Mouse (Mus musculus): ENCODE measurements at regions not wholly inside any gene's neighbourhood (a gene's known extent, or its start where the extent isn't known, plus 50 kb on each side); places are given as distances from the start of the nearest gene placed in this dataset.
"Not testable (repeated sequence)": the region's sequence is repeated elsewhere in the genome, so short reads cannot be mapped to it uniquely, and the experiment has no call there.

DNA sequence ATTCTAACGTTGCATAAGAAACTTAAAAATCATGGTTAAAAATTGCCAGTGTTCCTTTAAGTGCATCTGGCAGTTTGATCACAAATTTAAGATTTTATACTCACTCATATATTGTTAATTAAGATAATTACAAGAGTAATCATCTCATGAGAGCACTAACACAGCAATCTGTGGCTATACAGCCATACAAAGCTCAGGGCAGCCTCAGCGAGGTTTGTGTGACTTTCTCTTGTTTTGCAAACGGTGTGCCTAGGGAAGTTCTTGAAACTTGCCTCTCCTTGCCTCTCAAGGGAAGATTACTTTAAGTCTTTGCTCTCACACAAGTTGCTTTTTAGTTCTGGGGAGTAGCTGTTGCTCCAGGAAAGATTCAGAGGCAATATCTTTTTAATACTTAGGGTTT, 58.1 kb upstream of the Slc1a4 start:
- no peak for DNase-seq (ENCODE audit: low spot score)

- not testable (repeated sequence) for DNase-seq (ENCODE audit: low spot score)
Measured at GRCm38 (mm10) chr11:20393302-20393701, 60.8 kb upstream of the Slc1a4 start.

DNA sequence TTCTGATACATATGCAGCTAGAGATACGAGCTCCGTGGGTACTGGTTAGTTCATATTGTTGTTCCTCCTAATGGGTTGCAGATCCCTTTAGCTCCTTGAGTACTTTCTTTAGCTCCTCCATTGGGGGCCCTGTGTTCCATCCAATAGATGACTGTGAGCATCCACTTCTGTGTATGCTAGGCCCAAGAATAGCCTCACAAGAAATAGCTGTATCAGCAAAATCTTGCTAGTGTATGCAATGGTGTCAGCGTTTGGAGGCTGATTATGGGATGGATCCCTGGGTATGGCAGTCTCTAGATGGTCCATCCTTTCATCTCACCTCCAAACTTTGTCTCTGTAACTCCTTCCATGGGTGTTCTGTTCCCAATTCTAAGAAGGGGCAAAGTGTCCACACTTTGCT, 61.3 kb upstream of the Slc1a4 start:
- not testable (repeated sequence) for DNase-seq (ENCODE audit: low spot score)

DNA sequence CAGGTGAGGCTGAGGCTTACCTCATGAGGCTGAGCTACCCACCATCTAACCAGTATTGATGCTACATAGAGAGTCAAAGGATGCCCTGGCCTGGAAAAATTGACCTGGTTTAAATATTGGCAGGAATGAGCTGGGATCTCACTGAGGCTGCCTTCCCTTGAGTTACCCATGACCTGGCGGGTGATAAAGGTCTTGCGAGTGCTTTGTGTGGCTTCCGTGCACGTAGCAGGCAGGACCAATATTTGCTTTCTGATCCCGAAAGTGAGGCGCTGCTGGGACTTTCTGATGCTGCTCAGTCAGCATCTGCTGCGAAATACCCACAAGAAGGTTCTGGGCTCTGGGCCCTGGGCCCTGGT, 63.3 kb upstream of the Slc1a4 start:
- no peak for DNase-seq (ENCODE audit: low spot score)

GRCm38 (mm10) chr11:20396204-20396848, 63.8 kb upstream of the Slc1a4 start:
- no peak for DNase-seq (ENCODE audit: low spot score)

GRCm38 (mm10) chr11:20396884-20397283, 64.4 kb upstream of the Slc1a4 start:
- DNase-seq (ENCODE audit: low spot score): no peak

DNA sequence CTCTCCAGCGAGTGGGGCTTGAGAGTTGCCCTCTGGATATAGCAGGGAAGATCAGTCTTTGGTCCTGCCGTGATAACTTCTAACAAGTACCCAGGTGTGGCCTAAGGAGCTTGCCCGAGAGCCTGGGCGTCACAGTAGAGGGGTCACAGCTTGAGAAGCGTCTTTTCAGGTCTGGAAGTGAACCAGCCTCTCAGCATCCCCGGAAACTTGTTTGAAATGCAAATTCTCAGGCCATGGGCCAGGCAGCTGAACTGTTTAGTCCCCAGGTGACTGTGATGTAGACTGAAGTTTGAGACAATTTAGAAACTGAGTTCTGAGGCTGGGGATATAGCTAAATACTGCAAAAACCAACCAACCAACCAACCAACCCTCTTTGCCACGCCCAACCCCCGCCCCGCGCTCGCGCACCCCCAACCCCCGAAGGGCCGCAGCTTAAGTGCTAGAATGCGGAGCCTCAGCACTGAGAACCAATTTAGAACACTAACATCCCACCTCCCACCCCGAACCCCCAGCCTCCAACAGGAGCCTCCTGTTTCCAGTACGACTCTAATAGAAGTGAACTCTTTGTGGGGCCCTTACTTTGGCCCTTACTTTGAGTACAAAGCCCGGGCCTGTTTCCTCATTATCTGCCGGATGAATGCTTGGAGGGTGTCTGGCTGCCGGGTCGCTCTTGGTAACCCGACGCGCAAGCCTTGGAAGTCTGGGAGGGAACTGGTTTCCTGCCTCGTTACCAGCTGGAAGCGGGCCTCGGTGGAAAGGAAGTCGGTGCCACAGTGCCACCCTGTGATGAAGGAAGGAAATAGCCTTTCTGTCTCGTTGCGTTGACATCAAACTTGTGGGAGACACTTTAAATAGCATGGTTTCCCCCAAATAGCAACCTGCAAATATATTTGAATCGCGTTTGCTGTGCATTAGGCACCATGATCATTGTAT, 68.1 kb upstream of the Slc1a4 start:
- peak; percentile 87 for DNase-seq (ENCODE audit: low spot score)

GRCm38 (mm10) chr11:20403456-20403855, 70.9 kb upstream of the Slc1a4 start:
- no peak for DNase-seq (ENCODE audit: low spot score)

DNA sequence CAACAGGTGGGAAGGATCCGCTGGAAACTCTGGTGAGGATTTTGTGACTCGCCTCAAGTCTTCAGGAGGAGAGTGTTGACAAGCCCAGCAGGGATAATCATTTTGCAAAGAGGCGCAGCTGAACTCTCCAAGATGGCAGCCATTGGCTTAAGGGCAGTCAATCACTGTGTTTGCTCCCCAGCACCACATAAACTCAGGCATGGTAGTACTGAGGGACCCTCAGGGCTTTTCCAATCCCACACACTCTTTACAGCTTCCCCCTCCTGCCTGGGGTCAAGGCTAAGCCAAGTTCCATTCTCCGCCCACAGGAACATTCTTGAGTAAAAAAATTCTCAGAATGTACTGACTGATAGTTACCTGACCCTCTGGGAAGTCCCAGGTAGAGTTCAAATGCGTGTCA, 72.0 kb upstream of the Slc1a4 start:
- DNase-seq (ENCODE audit: low spot score): no peak

- no peak for DNase-seq (ENCODE audit: low spot score)
Measured at GRCm38 (mm10) chr11:20418141-20418540, 85.6 kb upstream of the Slc1a4 start.

DNA sequence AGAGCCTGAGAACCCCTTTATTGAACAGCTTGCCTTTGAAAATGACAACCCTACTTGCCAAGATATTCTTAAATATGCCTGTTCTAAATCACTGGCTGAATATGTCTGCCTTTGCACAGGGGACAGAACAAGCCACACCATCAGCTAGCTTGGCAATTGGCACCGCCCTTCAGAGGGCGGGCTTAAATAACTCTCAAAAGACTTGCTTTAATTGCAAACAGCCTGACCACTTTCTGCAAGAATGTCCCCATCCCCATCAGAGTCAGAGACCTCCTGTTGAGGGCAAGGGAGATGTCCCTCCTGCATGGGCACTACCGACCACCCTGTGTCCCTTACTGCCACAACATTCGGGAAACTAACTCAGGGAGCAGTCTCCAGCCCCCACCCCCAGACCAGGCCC, 88.4 kb upstream of the Slc1a4 start:
- no peak for DNase-seq (ENCODE audit: low spot score)

DNA sequence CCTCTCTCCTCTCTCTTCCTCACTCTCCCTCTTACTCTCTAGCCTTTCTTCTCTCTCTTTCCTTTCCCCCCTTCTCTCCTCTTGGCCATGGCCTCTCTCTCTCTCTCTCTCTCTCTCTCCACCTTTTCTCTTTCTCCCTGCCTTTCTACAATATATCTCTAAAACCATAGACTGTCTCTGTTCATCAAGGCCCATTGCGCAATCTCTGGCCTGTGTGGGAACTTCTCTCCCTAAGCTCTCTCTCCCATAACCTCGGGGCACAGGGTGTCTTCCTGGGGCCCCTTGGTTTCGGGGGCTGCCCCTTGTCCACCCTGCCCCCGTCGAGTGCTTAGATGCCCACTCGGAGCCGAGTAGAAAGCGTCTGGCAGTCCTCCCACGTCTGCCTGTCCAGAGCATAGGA, 103.5 kb upstream of the Slc1a4 start:
- DNase-seq (ENCODE audit: low spot score): no peak

GRCm38 (mm10) chr11:20442476-20442875, 100.6 kb upstream of the Sertad2 start:
- DNase-seq (ENCODE audit: low spot score): no peak

- DNase-seq (ENCODE audit: low spot score): no peak
Measured at GRCm38 (mm10) chr11:20445061-20445902, 97.8 kb upstream of the Sertad2 start.

DNA sequence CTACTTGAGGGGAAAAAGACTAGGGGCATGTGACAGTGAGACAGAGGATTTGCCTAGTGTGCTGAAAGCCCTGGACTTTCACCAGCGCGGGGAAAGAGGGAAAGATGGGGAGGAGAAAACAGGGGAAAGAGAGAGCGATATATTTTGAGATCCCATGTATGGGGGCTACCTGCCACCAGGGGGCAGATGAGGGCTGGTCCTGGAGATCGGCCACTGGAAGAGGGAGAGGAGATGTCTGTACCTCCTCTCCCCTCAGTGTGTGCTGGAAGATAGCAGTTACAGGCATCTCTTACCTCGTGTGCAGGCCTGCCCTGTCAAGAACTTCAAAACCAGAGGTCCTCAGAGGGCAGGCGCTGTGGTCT, 97.2 kb upstream of the Sertad2 start:
- peak; percentile 89 for DNase-seq (ENCODE audit: low spot score)

GRCm38 (mm10) chr11:20452901-20453300, 90.2 kb upstream of the Sertad2 start:
- DNase-seq (ENCODE audit: low spot score): no peak

GRCm38 (mm10) chr11:20453786-20454185, 89.3 kb upstream of the Sertad2 start:
- DNase-seq (ENCODE audit: low spot score): no peak

DNA sequence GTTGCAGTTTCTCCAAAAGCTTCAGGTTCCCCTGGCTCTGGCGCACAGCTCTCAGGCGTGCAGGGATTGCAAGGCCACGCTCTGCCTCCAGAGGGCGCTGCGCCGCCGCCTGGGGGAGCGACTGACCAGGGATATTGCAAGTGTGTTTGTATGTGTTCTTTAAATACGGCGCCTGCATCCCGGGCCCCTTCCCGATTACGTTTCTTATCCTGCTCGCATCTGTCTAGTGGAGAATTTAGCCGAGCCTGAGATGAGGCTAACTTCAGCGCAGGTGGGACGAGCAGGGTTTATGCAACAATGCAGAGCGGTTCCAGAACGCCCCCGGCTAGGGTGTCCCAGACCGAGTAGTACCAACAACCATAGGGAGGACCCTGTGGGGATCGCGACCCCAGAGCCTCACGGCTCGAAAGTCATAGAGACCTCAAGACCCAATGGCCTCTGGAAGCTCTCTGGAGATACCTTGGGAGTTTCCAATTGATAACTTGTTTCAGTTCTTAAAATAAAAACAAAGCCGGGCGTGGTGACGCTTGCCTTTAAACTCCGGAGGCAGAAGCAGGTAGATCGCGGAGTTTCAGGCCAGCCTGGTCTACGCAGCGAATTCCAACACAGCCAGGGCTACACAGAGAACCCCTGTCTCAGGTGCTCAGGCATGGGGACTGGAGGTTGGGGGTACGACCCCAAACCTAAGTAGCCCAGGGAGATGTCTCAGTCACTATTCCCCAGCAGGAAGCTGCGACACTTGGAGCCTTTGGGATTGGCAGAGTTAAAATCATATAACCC, 87.8 kb upstream of the Sertad2 start:
- peak; percentile 93 for DNase-seq (ENCODE audit: low spot score)

GRCm38 (mm10) chr11:20455865-20456648, 87.0 kb upstream of the Sertad2 start:
- no peak for DNase-seq (ENCODE audit: low spot score)

GRCm38 (mm10) chr11:20459140-20459539, 83.9 kb upstream of the Sertad2 start:
- no peak for DNase-seq (ENCODE audit: low spot score)

DNA sequence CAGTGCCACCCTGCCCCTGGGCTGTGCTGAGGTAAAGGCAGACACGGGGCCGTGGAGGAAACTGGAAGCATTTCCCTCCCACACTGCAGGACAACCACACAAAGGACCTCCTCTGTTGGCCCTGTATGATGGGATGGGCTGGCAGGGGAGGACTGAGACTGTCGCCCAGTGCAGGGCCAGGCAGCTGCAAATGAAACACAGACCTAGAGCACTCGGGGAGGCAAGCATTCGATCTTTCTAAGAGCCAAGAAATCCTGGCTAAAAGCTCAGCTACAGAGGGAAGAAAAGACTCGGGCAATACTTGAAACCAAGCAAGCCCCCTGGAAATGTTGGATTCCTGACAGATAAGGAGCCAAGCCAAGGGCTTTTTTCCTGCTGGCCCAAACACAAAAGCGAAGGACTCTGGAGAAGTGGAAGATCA, 82.5 kb upstream of the Sertad2 start:
- DNase-seq (ENCODE audit: low spot score): no peak
